Mouse (Mus musculus): Measurements from ENCODE around the gene Sipa1l2.

Gene Sipa1l2

GRCm38 (mm10) chr8:125580426-125580825 lies 10.8 kb upstream of the Sipa1l2 start:
- DNase-seq (ENCODE audit: low read depth, low spot score): peak; percentile 62

- DNase-seq (ENCODE audit: low read depth, low spot score): no peak
Observed at GRCm38 (mm10) chr8:125576127-125576526, 6.5 kb upstream of the Sipa1l2 start.

- DNase-seq (ENCODE audit: low read depth, low spot score): no peak
Observed at GRCm38 (mm10) chr8:125574280-125574679, 4.7 kb upstream of the Sipa1l2 start.

- DNase-seq (ENCODE audit: low read depth, low spot score): no peak
Observed at GRCm38 (mm10) chr8:125572246-125572645, 2.6 kb upstream of the Sipa1l2 start.

- DNase-seq (ENCODE audit: low read depth, low spot score): no peak
Observed at GRCm38 (mm10) chr8:125570835-125571465, 1.3 kb upstream of the Sipa1l2 start.

GRCm38 (mm10) chr8:125570389-125570788 lies 781 bp upstream of the Sipa1l2 start:
- no peak for DNase-seq (ENCODE audit: low read depth, low spot score)

GRCm38 (mm10) chr8:125568851-125569532 lies 616 bp downstream of the Sipa1l2 start:
- peak; percentile 57 for DNase-seq (ENCODE audit: low read depth, low spot score)

GRCm38 (mm10) chr8:125568421-125568850 lies 1.2 kb downstream of the Sipa1l2 start:
- DNase-seq (ENCODE audit: low read depth, low spot score): no peak

GRCm38 (mm10) chr8:125567569-125567968 lies 2.0 kb downstream of the Sipa1l2 start:
- no peak for DNase-seq (ENCODE audit: low read depth, low spot score)

- no peak for DNase-seq (ENCODE audit: low read depth, low spot score)
Observed at GRCm38 (mm10) chr8:125562878-125563277, 6.7 kb downstream of the Sipa1l2 start.

GRCm38 (mm10) chr8:125560825-125561490 lies 8.7 kb downstream of the Sipa1l2 start:
- DNase-seq (ENCODE audit: low read depth, low spot score): no peak

GRCm38 (mm10) chr8:125559066-125559653 lies 10.4 kb downstream of the Sipa1l2 start:
- DNase-seq (ENCODE audit: low read depth, low spot score): no peak

GRCm38 (mm10) chr8:125558109-125559065 lies 11.2 kb downstream of the Sipa1l2 start:
- DNase-seq (ENCODE audit: low read depth, low spot score): peak; percentile 80

- DNase-seq (ENCODE audit: low read depth, low spot score): no peak
Observed at GRCm38 (mm10) chr8:125557391-125558108, 12.1 kb downstream of the Sipa1l2 start.

GRCm38 (mm10) chr8:125556706-125557105 lies 12.9 kb downstream of the Sipa1l2 start:
- DNase-seq (ENCODE audit: low read depth, low spot score): no peak

- DNase-seq (ENCODE audit: low read depth, low spot score): no peak
Observed at GRCm38 (mm10) chr8:125550567-125550966, 19.0 kb downstream of the Sipa1l2 start.

- DNase-seq (ENCODE audit: low read depth, low spot score): no peak
Observed at GRCm38 (mm10) chr8:125547296-125547695, 22.3 kb downstream of the Sipa1l2 start.

- DNase-seq (ENCODE audit: low read depth, low spot score): no peak
Observed at GRCm38 (mm10) chr8:125545866-125546265, 23.7 kb downstream of the Sipa1l2 start.

- DNase-seq (ENCODE audit: low read depth, low spot score): no peak
Observed at GRCm38 (mm10) chr8:125542893-125543613, 26.6 kb downstream of the Sipa1l2 start.

All from skeletal muscle tissue, adult 2 months (tissue).